Mouse (Mus musculus) stomach, embryonic 16.5 days (tissue): ENCODE data around the gene Gm5662. TPM values are rescaled to one million over a fixed set of nuclear protein-coding genes. Genes with fewer than 3 reads are reported as not detected.
"Not testable (repeated sequence)": the region's sequence is repeated elsewhere in the genome, so short reads cannot be mapped to it uniquely, and the experiment has no call there.

Experiments used
- ATAC-seq: fragments of 200-750 bp; cut with Nextera tagmentation; 2 replicates; pipeline ENCODE4 v1.8.0; 2017; ENCODE audit warnings: moderate number of reproducible peaks, moderate TSS enrichment; ENCODE audit not compliant: insufficient read depth, low FRiP score
- H3K27ac ChIP-seq: fragments of 300-500 bp; sonication (generic); 2 replicates; pipeline ENCODE4 v1.5.1; 2014; ENCODE audit warnings: low read length
- H3K27me3 ChIP-seq: fragments of 300-500 bp; sonication (generic); 2 replicates; pipeline ENCODE4 v1.6.1; 2014; ENCODE audit warnings: low read length, control low read depth, mixed read lengths; ENCODE audit not compliant: control insufficient read depth, insufficient read depth
- H3K36me3 ChIP-seq: fragments of 300-500 bp; sonication (generic); 2 replicates; pipeline ENCODE4 v1.6.1; 2014; ENCODE audit warnings: low read length; ENCODE audit not compliant: control insufficient read depth, insufficient read depth
- H3K4me1 ChIP-seq: fragments of 300-500 bp; sonication (generic); 2 replicates; pipeline ENCODE4 v1.6.1; 2014; ENCODE audit warnings: low read length, control low read depth, mixed read lengths; ENCODE audit not compliant: control insufficient read depth, insufficient read depth
- H3K4me2 ChIP-seq: fragments of 300-500 bp; sonication (generic); 2 replicates; pipeline ENCODE4 v1.6.1; 2014; ENCODE audit warnings: low read depth, low read length, mixed read lengths
- H3K4me3 ChIP-seq: fragments of 300-500 bp; sonication (generic); replicated peaks from 2 replicates; pipeline ENCODE4 v1.5.1; 2014; ENCODE audit warnings: mild to moderate bottlenecking, low read length
- H3K9ac ChIP-seq: fragments of 300-500 bp; sonication (generic); 2 replicates; pipeline ENCODE4 v1.6.1; 2014; ENCODE audit warnings: low read length
- H3K9me3 ChIP-seq: fragments of 300-500 bp; sonication (generic); replicated peaks from 2 replicates; pipeline ENCODE4 v1.6.1; 2016; ENCODE audit warnings: low read length, control low read depth; ENCODE audit not compliant: control insufficient read depth
- WGBS: fragments of 180-500 bp; shearing (Covaris S2); extraction: QIAGEN DNeasy Blood & Tissue Kit; methylation state at CpG from one replicate; pipeline ENCODE4 v1.1.7; 2014; 5-methylcytosine and 5-hydroxymethylcytosine counted together
- polyA plus RNA-seq: library from polyadenylated mRNA; unstranded; fragments of >200 nt; fragmentation: Nextera tagmentation; extraction: Ambion mirVana; gene quantifications from 2 replicates; pipeline ENCODE4 v1.2.1, GENCODE M21; 2015

The Gm5662 gene
- polyA plus RNA-seq = not detected in 2 replicates

DNA sequence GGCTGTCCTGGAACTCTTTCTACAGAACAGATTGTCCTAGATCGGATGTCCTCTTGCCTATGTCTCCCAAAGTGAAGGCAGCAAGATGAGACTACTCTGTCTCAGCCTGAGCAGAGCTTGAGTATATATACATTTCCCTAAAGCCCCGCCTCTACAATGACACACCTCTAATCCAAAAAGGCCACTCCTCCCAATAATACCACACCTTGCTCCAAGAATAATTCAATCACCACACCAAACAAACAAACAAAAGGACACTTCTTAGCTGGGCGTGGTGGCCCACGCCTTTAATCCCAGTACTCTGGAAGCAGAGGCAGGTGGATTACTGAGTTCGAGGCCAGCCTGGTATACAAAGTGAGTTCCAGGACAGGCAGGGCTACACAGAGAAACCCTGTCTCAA is at the start of gene Gm5662:
Gene Gm5662, minus strand, starts transcription at position 101 of the 400 bp plus-strand sequence.
- H3K4me1 ChIP-seq, ATAC-seq, H3K4me3 ChIP-seq, H3K9ac ChIP-seq, H3K36me3 ChIP-seq, H3K9me3 ChIP-seq, H3K4me2 ChIP-seq, H3K27ac ChIP-seq, H3K27me3 ChIP-seq: not testable (repeated sequence)
- WGBS = 82% methylated on average over 5 of the region's 5 CpGs

DNA sequence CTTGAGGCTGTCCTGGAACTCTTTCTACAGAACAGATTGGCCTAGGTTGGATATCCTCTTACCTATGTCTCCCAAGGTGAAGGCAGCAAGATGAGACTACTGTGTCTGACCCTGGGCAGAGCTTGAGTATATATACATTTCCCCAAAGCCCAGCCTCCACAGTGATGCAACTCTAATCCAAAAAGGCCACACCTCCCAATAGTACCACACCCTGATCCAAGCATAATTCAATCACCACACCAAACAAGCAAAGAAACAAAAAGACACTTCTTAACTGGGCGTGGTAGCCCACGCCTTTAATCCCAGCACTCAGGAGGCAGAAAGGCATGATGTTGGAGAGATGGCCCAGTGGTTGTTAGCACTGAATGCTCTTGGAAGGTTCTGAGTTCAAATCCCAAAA is 49.6 kb upstream of the Gm5662 start, which contains the start of gene Gm5039:
Gene Gm5039, minus strand, starts transcription at position 101 of the 400 bp plus-strand sequence.
- H3K27me3 ChIP-seq, H3K27ac ChIP-seq, H3K4me3 ChIP-seq, H3K9ac ChIP-seq, H3K4me2 ChIP-seq, H3K4me1 ChIP-seq, ATAC-seq, H3K36me3 ChIP-seq, H3K9me3 ChIP-seq: not testable (repeated sequence)
- 79% methylated on average over 2 of the region's 2 CpGs for WGBS

GRCm38 (mm10) chr12:88314556-88314955 is 40.3 kb upstream of the Gm5662 start:
- Histone ChIP-seq H3K27ac (no peak overlapping the region), H3K4me2 (no peak overlapping the region), H3K36me3 (no peaks in the 10 kb centered on the region), H3K4me3 (no peak overlapping the region), H3K27me3 (no peaks in the 10 kb centered on the region), H3K9me3 (no peaks in the 10 kb centered on the region), H3K4me1 (no peaks in the 10 kb centered on the region), H3K9ac (no peak overlapping the region)
- no peak for ATAC-seq
- WGBS = 64% methylated on average over 3 of the region's 3 CpGs

GRCm38 (mm10) chr12:88297171-88297570 is 22.9 kb upstream of the Gm5662 start:
- not testable (repeated sequence) for H3K27me3 ChIP-seq, H3K9ac ChIP-seq, H3K4me3 ChIP-seq, H3K4me2 ChIP-seq, H3K27ac ChIP-seq, ATAC-seq, H3K36me3 ChIP-seq, H3K9me3 ChIP-seq, H3K4me1 ChIP-seq
- WGBS = 37% methylated on average over 2 of the region's 2 CpGs

DNA sequence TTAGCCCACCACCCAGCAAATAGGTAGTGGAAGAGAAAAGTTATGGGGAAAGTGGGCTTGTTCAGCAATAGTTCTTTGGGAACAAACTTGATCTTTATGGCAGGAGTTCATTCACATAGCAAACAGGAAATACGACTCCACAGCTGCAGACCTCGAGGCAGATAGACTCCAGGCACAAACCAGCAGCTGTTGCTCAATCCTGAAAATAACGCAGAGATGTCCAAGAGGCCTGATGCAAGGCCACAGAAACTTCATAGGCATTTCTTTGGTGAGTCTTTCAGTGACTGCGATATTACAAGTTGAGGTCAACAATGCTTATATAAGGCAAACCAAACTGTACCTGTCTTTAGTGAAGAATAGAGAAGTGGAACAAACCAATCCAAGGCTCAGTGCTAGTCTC is 18.8 kb upstream of the Gm5662 start:
- not testable (repeated sequence) for H3K4me1 ChIP-seq, H3K4me2 ChIP-seq, H3K9me3 ChIP-seq, H3K27ac ChIP-seq, ATAC-seq, H3K27me3 ChIP-seq, H3K36me3 ChIP-seq, H3K4me3 ChIP-seq, H3K9ac ChIP-seq
- WGBS = 63% methylated on average over 4 of the region's 4 CpGs

DNA sequence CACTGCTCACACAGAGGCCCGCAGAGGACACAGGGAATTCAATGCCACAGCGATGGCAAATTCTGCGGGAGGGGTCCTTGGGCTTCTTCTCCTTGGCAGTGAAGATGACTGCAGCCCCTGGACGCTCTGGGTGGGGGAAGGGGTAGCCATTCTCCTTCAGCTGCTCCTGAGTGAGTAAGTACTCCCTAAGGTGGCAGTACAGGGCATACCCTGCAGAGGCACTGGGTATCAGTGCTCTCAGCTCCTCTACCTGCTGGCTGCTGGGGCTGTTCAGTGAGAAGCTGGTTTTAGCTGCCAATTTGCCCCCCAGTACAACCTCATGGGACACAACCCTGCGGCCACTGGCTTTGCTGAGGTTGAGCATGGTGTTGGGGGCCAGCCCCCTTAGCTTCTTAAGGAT is 10.9 kb upstream of the Gm5662 start:
- H3K27ac ChIP-seq, ATAC-seq, H3K9me3 ChIP-seq, H3K27me3 ChIP-seq, H3K4me1 ChIP-seq, H3K4me3 ChIP-seq, H3K9ac ChIP-seq, H3K4me2 ChIP-seq, H3K36me3 ChIP-seq: not testable (repeated sequence)
- WGBS = 84% methylated on average over 4 of the region's 5 CpGs

DNA sequence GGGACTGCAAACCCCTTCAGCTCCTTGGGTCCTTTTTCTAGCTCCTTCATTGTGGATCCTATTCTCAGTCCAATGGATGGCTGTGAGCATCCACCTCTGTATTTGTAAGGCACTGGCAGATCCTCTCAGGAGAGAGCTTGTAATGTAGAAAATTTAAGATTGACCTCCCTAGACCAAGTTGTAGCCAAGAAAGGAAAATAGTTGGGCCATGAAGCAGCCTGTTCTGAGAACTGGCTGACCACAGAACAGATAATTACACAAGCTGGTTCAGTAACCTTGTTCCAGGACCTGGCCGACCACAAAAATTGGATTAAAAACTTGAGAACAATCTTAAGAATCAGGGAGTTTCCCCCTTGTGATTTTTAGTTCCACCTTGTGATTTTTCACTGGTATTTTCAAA is 17.1 kb downstream of the Gm5662 start:
- H3K4me3 ChIP-seq = no peak overlapping the region
- H3K36me3 ChIP-seq = no peaks in the 10 kb centered on the region
- H3K9me3 ChIP-seq = no peaks in the 10 kb centered on the region
- no peaks in the 10 kb centered on the region for H3K4me1 ChIP-seq
- no peaks in the 10 kb centered on the region for H3K27me3 ChIP-seq
- H3K4me2 ChIP-seq = no peak overlapping the region
- H3K27ac ChIP-seq = no peak overlapping the region
- WGBS = 46% methylated on average over 1 of the region's 1 CpGs
- no peak for ATAC-seq
- H3K9ac ChIP-seq = no peak overlapping the region

DNA sequence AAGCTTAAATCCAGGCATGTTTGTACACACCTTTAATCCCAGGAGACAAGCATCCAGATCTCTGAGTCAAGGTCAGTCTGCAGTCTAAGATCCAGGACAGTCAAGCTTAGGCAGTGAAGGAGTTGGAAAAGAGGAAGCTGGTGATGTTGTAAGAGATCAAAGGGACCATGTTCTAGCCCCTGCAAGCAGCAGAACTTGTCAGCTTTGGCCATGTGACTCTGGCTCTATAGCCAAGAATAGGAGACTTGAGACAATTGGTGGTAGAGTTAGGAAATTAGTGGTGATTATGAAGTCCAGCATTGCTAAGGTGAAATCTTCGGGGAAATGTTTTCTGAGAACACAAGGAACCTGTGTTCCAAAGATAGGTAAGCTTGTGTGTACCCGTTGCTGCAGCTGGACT is 18.4 kb downstream of the Gm5662 start:
- H3K4me1 ChIP-seq, H3K4me3 ChIP-seq, H3K4me2 ChIP-seq, H3K9ac ChIP-seq, H3K27me3 ChIP-seq, H3K9me3 ChIP-seq, ATAC-seq, H3K27ac ChIP-seq, H3K36me3 ChIP-seq: not testable (repeated sequence)
- WGBS = 51% methylated on average over 2 of the region's 2 CpGs

GRCm38 (mm10) chr12:88250000-88250399 is 24.3 kb downstream of the Gm5662 start, which contains the start of gene Gm8332:
Gene Gm8332 (minus strand): TSS chr12:88250100.
- H3K27ac ChIP-seq, ATAC-seq, H3K4me1 ChIP-seq, H3K4me3 ChIP-seq, H3K9ac ChIP-seq, H3K27me3 ChIP-seq, H3K36me3 ChIP-seq, H3K4me2 ChIP-seq, H3K9me3 ChIP-seq: not testable (repeated sequence)
- WGBS = 82% methylated on average over 1 of the region's 2 CpGs

GRCm38 (mm10) chr12:88245786-88246185 is 28.5 kb downstream of the Gm5662 start:
- not testable (repeated sequence) for H3K27ac ChIP-seq, H3K36me3 ChIP-seq, H3K9me3 ChIP-seq, H3K4me3 ChIP-seq, H3K9ac ChIP-seq, H3K27me3 ChIP-seq, ATAC-seq, H3K4me1 ChIP-seq, H3K4me2 ChIP-seq
